Mouse (Mus musculus): ENCODE measurements around the gene Bnip2. TPM values are rescaled to one million over a fixed set of nuclear protein-coding genes. Genes with fewer than 3 reads are reported as not detected.

Bnip2 gene
- polyA plus RNA-seq, 1 experiment = 5.7 TPM

GRCm38 (mm10) chr9:70010781-70011473 is 21.7 kb downstream of the Bnip2 start:
- Histone ChIP-seq H3K27ac (ENCODE audit: insufficient read depth, low read depth, low read length) (no peak overlapping the region; the same call in 1 of the 2 replicates), H3K27me3 (ENCODE audit: control insufficient read depth, insufficient read depth, low read length) (no peaks in the 10 kb centered on the region), H3K36me3 (ENCODE audit: control insufficient read depth, insufficient read depth, low read length) (peaks cover 27% of the 10 kb centered on the region), H3K4me3 (ENCODE audit: low read depth, low read length) (no peak overlapping the region), H3K4me1 (ENCODE audit: control insufficient read depth, insufficient read depth, insufficient read length, low read length) (peaks cover 2% of the 10 kb centered on the region; the same call in 1 of the 2 replicates)
- TF ChIP-seq CTCF (IDR thresholded peaks at IDR 0.05; ENCODE audit: extremely low read depth, insufficient read length, insufficient replicate concordance, low read depth, low read length) = no peak
- no peak for TF ChIP-seq POLR2A (IDR thresholded peaks at IDR 0.05; ENCODE audit: low read depth, low read length)
- 88% methylated on average over 5 of the region's 5 CpGs for WGBS

DNA sequence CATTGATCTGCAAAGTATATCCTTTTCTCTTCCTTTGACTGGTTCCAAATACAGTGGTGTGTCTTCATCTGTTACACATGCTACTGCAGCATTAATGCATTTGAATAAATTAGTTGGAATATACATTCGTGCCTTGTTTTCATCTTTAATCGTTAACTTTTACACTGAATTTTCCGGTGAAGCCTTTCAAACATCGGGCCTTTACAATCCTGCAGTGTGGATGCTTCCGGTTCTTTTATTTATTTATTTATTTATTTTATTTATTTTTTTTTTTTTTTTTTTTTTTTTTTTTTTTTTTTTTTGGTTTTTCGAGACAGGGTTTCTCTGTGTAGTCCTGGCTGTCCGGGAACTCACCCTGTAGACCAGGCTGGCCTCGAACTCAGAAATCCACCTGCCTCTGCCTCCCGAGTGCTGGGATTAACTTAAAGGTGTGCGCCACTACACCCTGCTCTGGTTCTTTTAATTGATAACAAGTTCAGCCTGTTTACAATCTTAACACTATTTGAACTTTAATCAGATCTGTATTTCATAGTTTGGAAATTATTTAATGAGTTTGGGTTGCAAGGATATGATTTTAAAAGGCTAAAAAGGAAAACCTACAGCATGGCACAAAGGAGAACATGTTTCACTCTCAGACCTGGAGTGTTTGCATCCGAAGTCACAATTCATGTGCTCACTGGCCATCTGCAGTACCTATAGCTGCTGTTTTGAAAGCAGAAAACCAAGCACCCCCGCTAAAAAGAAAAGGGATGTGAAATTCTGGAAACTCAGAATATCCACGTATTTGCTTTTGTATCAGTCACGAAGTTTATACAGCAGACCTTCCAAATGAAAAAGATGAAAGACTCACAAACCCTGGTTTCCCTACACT is 22.5 kb downstream of the Bnip2 start:
- WGBS = 46% methylated on average over 14 of the region's 14 CpGs

DNA sequence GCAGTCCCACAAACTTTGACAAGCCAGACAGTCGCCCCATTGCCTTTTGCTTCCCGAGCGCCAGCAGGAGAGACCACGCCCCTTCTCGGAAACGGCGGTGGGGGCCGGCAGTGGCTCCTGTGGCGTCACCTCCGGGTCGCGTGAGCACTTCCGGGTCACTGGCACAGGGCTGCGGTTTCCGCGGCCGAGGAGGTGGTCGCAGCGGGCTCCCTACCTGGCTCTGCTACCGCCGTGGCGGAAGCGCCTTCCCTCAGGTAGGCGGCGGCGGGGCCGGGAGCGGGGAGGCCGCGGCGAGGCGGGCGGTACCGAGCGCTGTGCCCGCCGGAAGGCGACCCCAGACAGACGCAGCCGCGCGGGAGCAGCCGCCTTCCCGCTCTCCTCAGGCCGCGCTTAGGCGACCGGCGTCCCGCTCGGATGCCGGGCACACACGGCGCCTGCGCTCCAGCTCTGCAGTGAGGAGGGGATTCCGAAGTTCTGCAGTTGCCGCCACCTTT is 23.2 kb downstream of the Bnip2 start, which contains the start of gene Gtf2a2:
Gtf2a2 (plus strand) TSS at position 143 of the 494 bp plus-strand sequence.
- WGBS = under 1% methylated on average over 57 of the region's 57 CpGs
- peaks cover 2% of the 10 kb centered on the region; the same call in 1 of the 2 replicates for H3K4me1 ChIP-seq (ENCODE audit: control insufficient read depth, insufficient read depth, insufficient read length, low read length)
- peak; percentile 82 for TF ChIP-seq POLR2A (IDR thresholded peaks at IDR 0.05; ENCODE audit: low read depth, low read length)
- no peak for TF ChIP-seq CTCF (IDR thresholded peaks at IDR 0.05; ENCODE audit: extremely low read depth, insufficient read length, insufficient replicate concordance, low read depth, low read length)
- H3K27ac ChIP-seq (ENCODE audit: insufficient read depth, low read depth, low read length) = peak within 1 kb of the TSS; percentile 77
- peak within 1 kb of the TSS; percentile 90 for H3K4me3 ChIP-seq (ENCODE audit: low read depth, low read length)
- peaks cover 23% of the 10 kb centered on the region for H3K36me3 ChIP-seq (ENCODE audit: control insufficient read depth, insufficient read depth, low read length)
- no peaks in the 10 kb centered on the region for H3K27me3 ChIP-seq (ENCODE audit: control insufficient read depth, insufficient read depth, low read length)

More for the DNA sequence above, 22.5 kb downstream of the Bnip2 start:
- Histone ChIP-seq H3K4me3 (ENCODE audit: low read depth, low read length) (peak overlapping the region; percentile 90), H3K27ac (ENCODE audit: insufficient read depth, low read depth, low read length) (peak overlapping the region; percentile 77), H3K36me3 (ENCODE audit: control insufficient read depth, insufficient read depth, low read length) (peaks cover 28% of the 10 kb centered on the region), H3K27me3 (ENCODE audit: control insufficient read depth, insufficient read depth, low read length) (no peaks in the 10 kb centered on the region), H3K4me1 (ENCODE audit: control insufficient read depth, insufficient read depth, insufficient read length, low read length) (peaks cover 2% of the 10 kb centered on the region; the same call in 1 of the 2 replicates)
- no peak for TF ChIP-seq CTCF (IDR thresholded peaks at IDR 0.05; ENCODE audit: extremely low read depth, insufficient read length, insufficient replicate concordance, low read depth, low read length)
- no peak for TF ChIP-seq POLR2A (IDR thresholded peaks at IDR 0.05; ENCODE audit: low read depth, low read length)

GRCm38 (mm10) chr9:70015632-70016031 is 26.4 kb downstream of the Bnip2 start:
- Histone ChIP-seq H3K4me1 (ENCODE audit: control insufficient read depth, insufficient read depth, insufficient read length, low read length) (peaks cover 2% of the 10 kb centered on the region; the same call in 1 of the 2 replicates), H3K27ac (ENCODE audit: insufficient read depth, low read depth, low read length) (no peak overlapping the region), H3K36me3 (ENCODE audit: control insufficient read depth, insufficient read depth, low read length) (peaks cover 13% of the 10 kb centered on the region), H3K27me3 (ENCODE audit: control insufficient read depth, insufficient read depth, low read length) (no peaks in the 10 kb centered on the region), H3K4me3 (ENCODE audit: low read depth, low read length) (no peak overlapping the region)
- 91% methylated on average over 2 of the region's 2 CpGs for WGBS
- no peak for TF ChIP-seq POLR2A (IDR thresholded peaks at IDR 0.05; ENCODE audit: low read depth, low read length)
- no peak for TF ChIP-seq CTCF (IDR thresholded peaks at IDR 0.05; ENCODE audit: extremely low read depth, insufficient read length, insufficient replicate concordance, low read depth, low read length)

DNA sequence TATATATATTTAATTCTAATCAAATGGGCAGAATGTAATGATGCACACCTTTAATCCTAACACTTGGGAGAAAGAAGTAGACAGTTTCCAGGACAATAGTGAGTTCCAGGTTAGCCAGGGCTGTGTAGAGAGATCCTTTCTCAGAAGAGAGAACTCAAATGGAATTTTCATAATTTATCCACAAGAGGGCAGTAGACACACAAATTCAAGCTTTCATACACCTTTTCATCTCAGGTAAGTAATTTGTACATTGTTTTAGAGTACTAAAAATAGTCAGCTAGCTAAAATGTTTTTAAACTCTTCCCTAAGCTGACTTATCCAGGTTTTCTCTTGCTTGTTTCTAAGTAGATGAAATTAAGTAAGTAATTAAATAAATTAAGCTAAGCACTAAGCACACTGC is 29.6 kb downstream of the Bnip2 start:
- no peak overlapping the region for H3K27ac ChIP-seq (ENCODE audit: insufficient read depth, low read depth, low read length)
- no peak overlapping the region for H3K4me3 ChIP-seq (ENCODE audit: low read depth, low read length)
- H3K36me3 ChIP-seq (ENCODE audit: control insufficient read depth, insufficient read depth, low read length) = peaks cover 20% of the 10 kb centered on the region
- no peak for TF ChIP-seq CTCF (IDR thresholded peaks at IDR 0.05; ENCODE audit: extremely low read depth, insufficient read length, insufficient replicate concordance, low read depth, low read length)
- no peak for TF ChIP-seq POLR2A (IDR thresholded peaks at IDR 0.05; ENCODE audit: low read depth, low read length)
- peaks cover under 1% of the 10 kb centered on the region; the same call in 1 of the 2 replicates for H3K4me1 ChIP-seq (ENCODE audit: control insufficient read depth, insufficient read depth, insufficient read length, low read length)
- H3K27me3 ChIP-seq (ENCODE audit: control insufficient read depth, insufficient read depth, low read length) = no peaks in the 10 kb centered on the region

GRCm38 (mm10) chr9:70021610-70022009 is 32.3 kb downstream of the Bnip2 start:
- TF ChIP-seq CTCF (IDR thresholded peaks at IDR 0.05; ENCODE audit: extremely low read depth, insufficient read length, insufficient replicate concordance, low read depth, low read length) (no peak), POLR2A (IDR thresholded peaks at IDR 0.05; ENCODE audit: low read depth, low read length) (no peak)
- no peak overlapping the region for H3K4me3 ChIP-seq (ENCODE audit: low read depth, low read length)
- WGBS = 37% methylated on average over 1 of the region's 1 CpGs
- no peaks in the 10 kb centered on the region for H3K27me3 ChIP-seq (ENCODE audit: control insufficient read depth, insufficient read depth, low read length)
- H3K36me3 ChIP-seq (ENCODE audit: control insufficient read depth, insufficient read depth, low read length) = peaks cover 19% of the 10 kb centered on the region
- H3K27ac ChIP-seq (ENCODE audit: insufficient read depth, low read depth, low read length) = no peak overlapping the region
- no peaks in the 10 kb centered on the region for H3K4me1 ChIP-seq (ENCODE audit: control insufficient read depth, insufficient read depth, insufficient read length, low read length)

Data from small intestine, adult 2 months (tissue).